Mouse (Mus musculus) kidney, adult 2 months (tissue): Measurements from ENCODE around the gene Cbs. TPM values are rescaled to one million over a fixed set of nuclear protein-coding genes. Genes with fewer than 3 reads are reported as not detected.

Experiments used
- DNase-seq: peaks from one replicate; pipeline ENCODE4 v3.0.0; 2021
- H3K27ac ChIP-seq: fragments of 200-500 bp; 2 replicates; pipeline ENCODE4 v1.5.1; 2012; ENCODE audit warnings: low read depth, low read length, control low read depth, inconsistent platforms; ENCODE audit not compliant: insufficient read depth
- H3K27me3 ChIP-seq: fragments of 200-500 bp; replicated peaks from 2 replicates; pipeline ENCODE4 v1.6.1; 2012; ENCODE audit warnings: mild to moderate bottlenecking, moderate library complexity, low read length, inconsistent platforms; ENCODE audit not compliant: control insufficient read depth, insufficient read depth
- H3K36me3 ChIP-seq: fragments of 200-500 bp; 2 replicates; pipeline ENCODE4 v1.6.1; 2012; ENCODE audit warnings: mild to moderate bottlenecking, moderate library complexity, low read length, inconsistent platforms; ENCODE audit not compliant: control insufficient read depth, insufficient read depth
- H3K4me1 ChIP-seq: fragments of 200-500 bp; 2 replicates; pipeline ENCODE4 v1.6.1; 2011; ENCODE audit warnings: low read length; ENCODE audit not compliant: control insufficient read depth, insufficient read depth
- H3K4me3 ChIP-seq: fragments of 200-500 bp; 2 replicates; pipeline ENCODE4 v1.5.1; 2011; ENCODE audit warnings: mild to moderate bottlenecking, low read depth, low read length, control low read depth; ENCODE audit not compliant: insufficient read depth
- CTCF ChIP-seq: fragments of 200-500 bp; conservative IDR thresholded peaks from 2 replicates; pipeline ENCODE4 v1.5.1; 2011; ENCODE audit warnings: low read depth, mild to moderate bottlenecking, control low read depth, low read length, moderate library complexity, mixed read lengths; ENCODE audit not compliant: insufficient read depth, insufficient read length
- POLR2A ChIP-seq: fragments of 200-500 bp; IDR thresholded peaks from one replicate; pipeline ENCODE4 v1.6.1; 2011; ENCODE audit warnings: low read depth, low read length, control low read depth
- WGBS: fragments of 180-500 bp; shearing (Covaris S2); methylation state at CpG from one replicate; pipeline ENCODE4 v1.1.7; 2018; 5-methylcytosine and 5-hydroxymethylcytosine counted together
- polyA plus RNA-seq: library from polyadenylated mRNA; depleted of rRNA; stranded (reverse); fragments of >200 nt; gene quantifications from 2 replicates; pipeline ENCODE4 v1.2.3, GENCODE M21; 2012

Cbs gene
- polyA plus RNA-seq, 1 experiment: 140 TPM

DNA sequence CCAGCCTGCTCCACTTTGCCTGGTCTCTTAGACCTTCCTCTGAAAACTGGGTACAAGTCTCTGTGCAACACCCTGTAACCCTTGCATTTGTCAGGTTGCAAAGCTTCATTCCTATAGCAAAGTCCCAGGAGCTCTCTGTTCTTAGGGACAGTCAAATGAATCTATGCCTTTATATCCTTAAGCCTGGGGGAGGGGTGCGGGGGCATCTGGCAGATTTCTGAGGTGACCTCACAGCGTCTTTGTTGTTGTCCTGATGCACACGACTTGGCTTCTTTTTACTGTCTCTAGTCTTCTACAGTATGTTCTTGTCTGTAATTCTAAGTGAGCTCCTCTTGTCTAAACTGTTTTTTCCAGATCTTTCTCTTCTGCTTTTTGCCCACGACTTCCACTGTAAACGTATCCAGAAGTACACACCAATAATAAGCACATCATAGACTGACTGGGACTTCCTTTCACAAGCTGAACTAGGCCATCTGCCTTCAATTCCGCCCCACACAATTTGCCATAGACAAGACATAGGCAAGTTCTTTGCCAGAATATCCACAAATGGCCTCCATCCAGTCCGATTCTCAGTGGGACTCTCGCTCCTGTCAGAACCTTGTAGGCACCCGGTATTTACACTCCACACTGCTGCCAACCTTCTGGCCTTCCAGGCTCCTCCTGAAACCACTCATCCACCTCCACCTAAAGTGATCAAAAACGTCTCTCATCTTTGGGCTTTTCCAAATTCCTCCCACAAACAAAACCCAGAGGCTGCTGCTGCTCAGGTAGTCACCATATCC, 60.5 kb downstream of the Cbs start:
- no peak overlapping the region for H3K27ac ChIP-seq
- H3K27me3 ChIP-seq: no peaks in the 10 kb centered on the region
- no peaks in the 10 kb centered on the region for H3K36me3 ChIP-seq
- no peaks in the 10 kb centered on the region for H3K4me1 ChIP-seq
- H3K4me3 ChIP-seq: no peak overlapping the region
- 79% methylated on average over 10 of the region's 10 CpGs for WGBS
- TF ChIP-seq POLR2A (no peak), CTCF (no peak)
- DNase-seq: no peak

GRCm38 (mm10) chr17:31574662-31575061, 62.4 kb downstream of the Cbs start:
- no peak overlapping the region for H3K4me3 ChIP-seq
- TF ChIP-seq POLR2A: no peak
- TF ChIP-seq CTCF: no peak
- peaks cover 3% of the 10 kb centered on the region; the same call in 1 of the 2 replicates for H3K4me1 ChIP-seq
- 70% methylated on average over 7 of the region's 7 CpGs for WGBS
- no peak for DNase-seq
- no peaks in the 10 kb centered on the region for H3K36me3 ChIP-seq
- H3K27ac ChIP-seq: no peak overlapping the region
- H3K27me3 ChIP-seq: no peaks in the 10 kb centered on the region

DNA sequence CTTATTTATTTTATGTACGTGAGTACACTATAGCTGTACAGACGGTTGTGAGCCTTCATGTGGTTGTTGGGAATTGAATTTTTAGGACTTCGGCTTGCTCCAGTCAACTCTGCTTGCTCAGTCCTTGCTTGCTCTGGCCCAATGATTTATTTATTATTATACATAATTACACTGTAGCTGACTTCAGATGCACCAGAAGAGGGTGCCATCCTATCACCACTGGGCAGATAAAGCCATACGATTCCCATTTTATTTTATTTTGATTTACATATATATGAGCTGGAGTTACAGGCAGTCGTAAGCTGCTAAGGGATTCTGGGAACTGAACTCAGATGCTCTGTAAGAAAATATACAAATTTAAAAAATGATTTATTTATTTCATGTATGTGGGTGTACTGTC, 65.3 kb downstream of the Cbs start:
- no peak for DNase-seq
- Histone ChIP-seq H3K27me3 (no peaks in the 10 kb centered on the region), H3K4me3 (no peak overlapping the region), H3K4me1 (peaks cover 17% of the 10 kb centered on the region; the same call in 1 of the 2 replicates), H3K27ac (no peak overlapping the region), H3K36me3 (no peaks in the 10 kb centered on the region)
- 85% methylated on average over 5 of the region's 5 CpGs for WGBS
- TF ChIP-seq CTCF (no peak), POLR2A (no peak)

- 70% methylated on average over 9 of the region's 9 CpGs for WGBS
- no peak overlapping the region for H3K27ac ChIP-seq
- H3K36me3 ChIP-seq: no peaks in the 10 kb centered on the region
- no peaks in the 10 kb centered on the region for H3K27me3 ChIP-seq
- H3K4me3 ChIP-seq: no peak overlapping the region
- no peak for TF ChIP-seq POLR2A
- TF ChIP-seq CTCF: no peak
- peaks cover 25% of the 10 kb centered on the region; the same call in 1 of the 2 replicates for H3K4me1 ChIP-seq
- no peak for DNase-seq
Measured at GRCm38 (mm10) chr17:31570321-31570925, 66.6 kb downstream of the Cbs start.

GRCm38 (mm10) chr17:31569756-31570155, 67.3 kb downstream of the Cbs start:
- TF ChIP-seq POLR2A (no peak), CTCF (no peak)
- WGBS: 59% methylated on average over 1 of the region's 1 CpGs
- Histone ChIP-seq H3K27ac (0 out of 2 replicates have a peak overlapping the region, but pooled peaks have one; percentile 48), H3K36me3 (no peaks in the 10 kb centered on the region), H3K4me1 (peaks cover 25% of the 10 kb centered on the region; the same call in 1 of the 2 replicates), H3K27me3 (no peaks in the 10 kb centered on the region), H3K4me3 (no peak overlapping the region)
- peak; percentile 64 for DNase-seq

- peaks cover 30% of the 10 kb centered on the region for H3K4me1 ChIP-seq
- TF ChIP-seq POLR2A (no peak), CTCF (no peak)
- WGBS: 63% methylated on average over 6 of the region's 6 CpGs
- H3K27me3 ChIP-seq: no peaks in the 10 kb centered on the region
- peak overlapping the region; percentile 24; the same call in 1 of the 2 replicates for H3K27ac ChIP-seq
- no peak for DNase-seq
- H3K36me3 ChIP-seq: no peaks in the 10 kb centered on the region
- H3K4me3 ChIP-seq: peak overlapping the region; percentile 13
Measured at GRCm38 (mm10) chr17:31566276-31566675, 70.8 kb downstream of the Cbs start.
